Mouse (Mus musculus): ENCODE measurements around the gene Pttg1.

- TF ChIP-seq CTCF (IDR thresholded peaks at IDR 0.05; ENCODE audit: borderline replicate concordance, extremely low read depth, insufficient read depth, insufficient read length) (no peak), POLR2A (IDR thresholded peaks at IDR 0.05; ENCODE audit: borderline replicate concordance, extremely low read depth, insufficient read depth, insufficient read length, poor library complexity, severe bottlenecking) (no peak)
These were observed 15.8 kb downstream of the Pttg1 start for GRCm38 (mm10) chr11:43410291-43410690.
